Mouse (Mus musculus): ENCODE data around the gene Slc22a12. TPM values are rescaled to one million over a fixed set of nuclear protein-coding genes. Genes with fewer than 3 reads are reported as not detected.
A peak's percentile ranks its signal among the peaks of the same experiment; 100 is the strongest.

Gene Slc22a12
- total RNA-seq (2014; rRNA removed) = 0.34 TPM in 1 of 2 replicates, not detected in the other
- polyA plus RNA-seq (2012; rRNA removed) = not detected in 2 replicates

DNA sequence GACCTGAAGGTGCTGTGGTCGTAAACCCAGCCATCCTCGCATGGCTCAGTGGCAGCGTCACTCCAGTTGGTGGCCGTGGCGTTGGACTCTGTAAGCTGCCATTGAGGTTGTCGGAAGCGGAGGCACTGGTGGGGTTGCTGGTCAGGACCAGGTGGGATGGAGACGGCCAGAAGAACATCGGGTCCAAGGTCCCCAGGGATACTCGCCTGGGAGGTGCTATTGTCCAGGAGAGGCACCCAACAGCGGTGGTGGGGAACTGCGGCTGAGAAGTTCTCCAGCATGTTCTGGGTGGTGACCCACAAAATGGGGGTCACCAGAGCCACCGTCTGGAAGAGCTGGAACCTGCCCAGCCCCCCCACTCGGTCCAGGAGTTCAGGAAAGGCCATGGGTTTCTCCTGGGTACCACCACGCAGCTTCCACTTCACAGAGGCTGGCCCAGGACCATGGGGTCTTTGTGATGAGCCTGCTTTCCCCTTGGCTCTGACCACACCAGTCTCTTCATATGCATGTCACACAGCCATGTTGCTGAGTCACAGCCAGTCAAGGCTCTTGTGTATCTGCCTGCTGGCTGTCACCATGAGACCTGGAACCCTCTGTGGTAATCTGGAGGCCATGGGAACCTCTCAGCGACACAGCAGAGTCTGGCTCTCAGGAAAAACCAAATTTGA is at the start of gene Slc22a12:
Gene Slc22a12, minus strand, starts transcription at position 666 of the 668 bp plus-strand sequence.
- WGBS = 91% methylated on average over 16 of the region's 16 CpGs
- DNase-seq (ENCODE audit: extremely low read depth, low read depth, low spot score) = no peak
- Histone ChIP-seq H3K9ac (ENCODE audit: low read depth, low read length) (no peak within 1 kb of the TSS), H3K4me3 (ENCODE audit: insufficient read depth, low read depth, low read length) (no peak within 1 kb of the TSS), H3K27me3 (ENCODE audit: control insufficient read depth, insufficient read depth, low read length) (no peaks in the 10 kb centered on the region), H3K36me3 (ENCODE audit: control insufficient read depth, insufficient read depth, low read length) (no peaks in the 10 kb centered on the region), H3K27ac (replicated peaks; ENCODE audit: insufficient read depth, low read depth, low read length) (no peak within 1 kb of the TSS), H3K79me2 (ENCODE audit: control insufficient read depth, insufficient read depth, low read length) (no peaks in the 10 kb centered on the region), H3K4me1 (ENCODE audit: control insufficient read depth, insufficient read depth, low read length) (0 out of 2 replicates have a peak, but pooled peaks cover 3% of the 10 kb centered on the region)
- no peak for TF ChIP-seq POLR2A (IDR thresholded peaks at IDR 0.05; ENCODE audit: extremely low read depth, insufficient read depth, low read length)
- TF ChIP-seq CTCF (IDR thresholded peaks at IDR 0.05; ENCODE audit: low read depth, low read length) = no peak

GRCm38 (mm10) chr19:6572001-6572400 is 29.2 kb upstream of the Slc22a12 start:
- TF ChIP-seq CTCF (IDR thresholded peaks at IDR 0.05; ENCODE audit: low read depth, low read length) (no peak), POLR2A (IDR thresholded peaks at IDR 0.05; ENCODE audit: extremely low read depth, insufficient read depth, low read length) (no peak)
- Histone ChIP-seq H3K36me3 (ENCODE audit: control insufficient read depth, insufficient read depth, low read length) (no peaks in the 10 kb centered on the region), H3K27me3 (ENCODE audit: control insufficient read depth, insufficient read depth, low read length) (no peaks in the 10 kb centered on the region), H3K4me3 (ENCODE audit: insufficient read depth, low read depth, low read length) (no peak overlapping the region), H3K27ac (replicated peaks; ENCODE audit: insufficient read depth, low read depth, low read length) (no peak overlapping the region), H3K4me1 (ENCODE audit: control insufficient read depth, insufficient read depth, low read length) (no peaks in the 10 kb centered on the region), H3K79me2 (ENCODE audit: control insufficient read depth, insufficient read depth, low read length) (no peaks in the 10 kb centered on the region), H3K9ac (ENCODE audit: low read depth, low read length) (no peak overlapping the region)
- DNase-seq (ENCODE audit: extremely low read depth, low read depth, low spot score) = peak; percentile 8
- WGBS = 27% methylated on average over 4 of the region's 4 CpGs

DNA sequence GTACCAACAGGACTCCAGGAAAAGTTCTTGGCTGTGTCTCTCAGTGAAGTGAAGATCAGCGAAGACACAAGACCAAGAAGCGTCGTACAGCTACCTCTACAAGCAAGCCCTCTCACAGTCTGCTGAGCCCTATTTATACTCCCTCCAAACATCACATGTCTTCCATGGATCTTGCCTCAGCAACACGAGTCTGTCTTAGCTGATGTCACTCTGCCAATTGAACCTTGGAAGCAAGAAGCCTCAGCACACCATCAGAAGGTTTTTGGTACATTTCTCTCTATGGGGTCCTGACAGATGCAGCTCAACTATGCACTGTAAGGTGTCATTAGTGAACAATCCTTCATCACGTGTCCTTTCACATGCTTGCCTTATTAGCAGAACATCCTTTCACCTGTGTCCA is 28.6 kb upstream of the Slc22a12 start:
- Histone ChIP-seq H3K9ac (ENCODE audit: low read depth, low read length) (no peak overlapping the region), H3K4me1 (ENCODE audit: control insufficient read depth, insufficient read depth, low read length) (no peaks in the 10 kb centered on the region), H3K27ac (replicated peaks; ENCODE audit: insufficient read depth, low read depth, low read length) (no peak overlapping the region), H3K4me3 (ENCODE audit: insufficient read depth, low read depth, low read length) (no peak overlapping the region), H3K27me3 (ENCODE audit: control insufficient read depth, insufficient read depth, low read length) (no peaks in the 10 kb centered on the region), H3K36me3 (ENCODE audit: control insufficient read depth, insufficient read depth, low read length) (no peaks in the 10 kb centered on the region), H3K79me2 (ENCODE audit: control insufficient read depth, insufficient read depth, low read length) (no peaks in the 10 kb centered on the region)
- no peak for DNase-seq (ENCODE audit: extremely low read depth, low read depth, low spot score)
- WGBS = 80% methylated on average over 5 of the region's 5 CpGs
- TF ChIP-seq POLR2A (IDR thresholded peaks at IDR 0.05; ENCODE audit: extremely low read depth, insufficient read depth, low read length) (no peak), CTCF (IDR thresholded peaks at IDR 0.05; ENCODE audit: low read depth, low read length) (no peak)

DNA sequence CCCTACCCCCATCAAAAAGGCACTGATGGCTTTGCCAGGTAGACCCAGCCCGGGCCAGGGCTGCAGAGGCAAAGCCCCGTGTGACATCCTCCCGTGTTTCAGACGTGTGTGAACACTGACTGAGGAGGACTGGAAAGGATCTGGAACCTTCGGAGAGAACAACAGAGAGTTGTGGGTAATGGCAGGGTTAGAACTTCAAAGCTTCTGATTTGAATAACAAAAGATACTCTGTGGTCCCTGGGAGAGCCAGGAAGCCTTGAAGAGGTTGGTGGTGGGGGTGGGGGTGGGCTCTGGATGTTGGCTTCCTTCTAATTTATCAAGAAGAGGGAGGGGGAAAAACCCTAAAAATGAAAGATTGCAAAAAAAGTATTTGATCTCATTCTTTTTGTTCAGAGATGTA is 26.7 kb upstream of the Slc22a12 start:
- H3K36me3 ChIP-seq (ENCODE audit: control insufficient read depth, insufficient read depth, low read length) = no peaks in the 10 kb centered on the region
- H3K27ac ChIP-seq (replicated peaks; ENCODE audit: insufficient read depth, low read depth, low read length) = no peak overlapping the region
- H3K4me3 ChIP-seq (ENCODE audit: insufficient read depth, low read depth, low read length) = no peak overlapping the region
- DNase-seq (ENCODE audit: extremely low read depth, low read depth, low spot score) = no peak
- 67% methylated on average over 5 of the region's 5 CpGs for WGBS
- TF ChIP-seq CTCF (IDR thresholded peaks at IDR 0.05; ENCODE audit: low read depth, low read length) (no peak), POLR2A (IDR thresholded peaks at IDR 0.05; ENCODE audit: extremely low read depth, insufficient read depth, low read length) (no peak)
- H3K9ac ChIP-seq (ENCODE audit: low read depth, low read length) = no peak overlapping the region
- H3K79me2 ChIP-seq (ENCODE audit: control insufficient read depth, insufficient read depth, low read length) = no peaks in the 10 kb centered on the region
- no peaks in the 10 kb centered on the region for H3K4me1 ChIP-seq (ENCODE audit: control insufficient read depth, insufficient read depth, low read length)
- H3K27me3 ChIP-seq (ENCODE audit: control insufficient read depth, insufficient read depth, low read length) = no peaks in the 10 kb centered on the region

DNA sequence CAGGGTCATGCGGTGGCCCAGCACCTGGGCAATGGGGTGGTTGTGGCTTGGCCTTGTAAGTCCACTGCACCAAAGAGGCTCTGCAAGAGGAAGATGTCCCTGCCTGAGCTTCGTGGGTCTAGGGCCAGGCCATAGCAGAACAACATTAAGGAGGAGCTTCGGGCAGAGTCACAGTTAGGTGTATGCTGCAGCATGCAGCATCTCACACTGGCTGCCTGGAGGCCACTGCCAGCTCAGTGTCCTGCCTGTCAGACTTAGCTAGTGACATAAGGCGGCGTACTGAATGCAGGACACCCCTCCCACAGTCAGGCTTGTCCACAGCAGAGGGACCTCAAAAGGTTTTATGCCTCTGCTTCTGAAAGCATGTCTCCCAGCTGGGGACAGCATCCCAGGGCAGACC is 26.2 kb upstream of the Slc22a12 start:
- TF ChIP-seq POLR2A (IDR thresholded peaks at IDR 0.05; ENCODE audit: extremely low read depth, insufficient read depth, low read length) (no peak), CTCF (IDR thresholded peaks at IDR 0.05; ENCODE audit: low read depth, low read length) (no peak)
- Histone ChIP-seq H3K9ac (ENCODE audit: low read depth, low read length) (no peak overlapping the region), H3K79me2 (ENCODE audit: control insufficient read depth, insufficient read depth, low read length) (no peaks in the 10 kb centered on the region), H3K4me3 (ENCODE audit: insufficient read depth, low read depth, low read length) (no peak overlapping the region), H3K36me3 (ENCODE audit: control insufficient read depth, insufficient read depth, low read length) (no peaks in the 10 kb centered on the region), H3K27ac (replicated peaks; ENCODE audit: insufficient read depth, low read depth, low read length) (no peak overlapping the region), H3K27me3 (ENCODE audit: control insufficient read depth, insufficient read depth, low read length) (no peaks in the 10 kb centered on the region), H3K4me1 (ENCODE audit: control insufficient read depth, insufficient read depth, low read length) (no peaks in the 10 kb centered on the region)
- 90% methylated on average over 5 of the region's 5 CpGs for WGBS
- no peak for DNase-seq (ENCODE audit: extremely low read depth, low read depth, low spot score)

GRCm38 (mm10) chr19:6566450-6566849 is 23.6 kb upstream of the Slc22a12 start:
- DNase-seq (ENCODE audit: extremely low read depth, low read depth, low spot score) = no peak
- Histone ChIP-seq H3K4me3 (ENCODE audit: insufficient read depth, low read depth, low read length) (no peak overlapping the region), H3K36me3 (ENCODE audit: control insufficient read depth, insufficient read depth, low read length) (no peaks in the 10 kb centered on the region), H3K4me1 (ENCODE audit: control insufficient read depth, insufficient read depth, low read length) (no peaks in the 10 kb centered on the region), H3K9ac (ENCODE audit: low read depth, low read length) (no peak overlapping the region), H3K27me3 (ENCODE audit: control insufficient read depth, insufficient read depth, low read length) (no peaks in the 10 kb centered on the region), H3K27ac (replicated peaks; ENCODE audit: insufficient read depth, low read depth, low read length) (no peak overlapping the region), H3K79me2 (ENCODE audit: control insufficient read depth, insufficient read depth, low read length) (no peaks in the 10 kb centered on the region)
- TF ChIP-seq POLR2A (IDR thresholded peaks at IDR 0.05; ENCODE audit: extremely low read depth, insufficient read depth, low read length) (no peak), CTCF (IDR thresholded peaks at IDR 0.05; ENCODE audit: low read depth, low read length) (no peak)
- 91% methylated on average over 2 of the region's 2 CpGs for WGBS
